Mouse (Mus musculus) neural tube, embryonic 11.5 days (tissue): ENCODE data around the gene Tmf1. TPM values are rescaled to one million over a fixed set of nuclear protein-coding genes. Genes with fewer than 3 reads are reported as not detected.

ENCODE experiments used
- ATAC-seq: fragments of 200-750 bp; cut with Nextera tagmentation; 2 replicates; pipeline ENCODE4 v1.8.0; 2017; ENCODE audit warnings: moderate number of reproducible peaks, mild to moderate bottlenecking, moderate TSS enrichment, moderate library complexity; ENCODE audit not compliant: insufficient read depth, low FRiP score, low TSS enrichment
- DNase-seq: peaks from one replicate; pipeline ENCODE4 v3.0.0-alpha.2; 2015; ENCODE audit warnings: low spot score
- H3K27ac ChIP-seq: fragments of 300-500 bp; sonication (generic); 2 replicates; pipeline ENCODE4 v1.5.1; 2014; ENCODE audit warnings: low read depth, mild to moderate bottlenecking, low read length
- H3K27me3 ChIP-seq: fragments of 300-500 bp; sonication (generic); 2 replicates; pipeline ENCODE4 v1.6.1; 2014; ENCODE audit warnings: mild to moderate bottlenecking, low read length, mixed read lengths; ENCODE audit not compliant: control insufficient read depth, insufficient read depth
- H3K36me3 ChIP-seq: fragments of 300-500 bp; sonication (generic); 2 replicates; pipeline ENCODE4 v1.6.1; 2014; ENCODE audit warnings: mild to moderate bottlenecking, low read length, moderate library complexity, mixed read lengths; ENCODE audit not compliant: control insufficient read depth, insufficient read depth
- H3K4me1 ChIP-seq: fragments of 300-500 bp; sonication (generic); 2 replicates; pipeline ENCODE4 v1.6.1; 2014; ENCODE audit warnings: low read length, mixed read lengths; ENCODE audit not compliant: control insufficient read depth, insufficient read depth
- H3K4me2 ChIP-seq: fragments of 300-500 bp; sonication (generic); 2 replicates; pipeline ENCODE4 v1.6.1; 2014; ENCODE audit warnings: low read depth, mild to moderate bottlenecking, moderate library complexity
- H3K4me3 ChIP-seq: fragments of 300-500 bp; sonication (generic); 2 replicates; pipeline ENCODE4 v1.5.1; 2014; ENCODE audit warnings: low read depth, low read length
- H3K9ac ChIP-seq: fragments of 300-500 bp; sonication (generic); 2 replicates; pipeline ENCODE4 v1.6.1; 2014; ENCODE audit warnings: mild to moderate bottlenecking, low read length
- H3K9me3 ChIP-seq: fragments of 300-500 bp; sonication (generic); 2 replicates; pipeline ENCODE4 v1.6.1; 2016; ENCODE audit warnings: low read length; ENCODE audit not compliant: control insufficient read depth
- WGBS: fragments of 180-500 bp; shearing (Covaris S2); extraction: QIAGEN DNeasy Blood & Tissue Kit; methylation state at CpG from one replicate; pipeline ENCODE4 v1.1.7; 2014; 5-methylcytosine and 5-hydroxymethylcytosine counted together
- polyA plus RNA-seq: library from polyadenylated mRNA; unstranded; fragments of >200 nt; fragmentation: Nextera tagmentation; extraction: Ambion mirVana; gene quantifications from 2 replicates; pipeline ENCODE4 v1.2.1, GENCODE M21; 2014

Gene Tmf1
- polyA plus RNA-seq, 1 experiment from 2014 or later = 30.1 TPM

- no peaks in the 10 kb centered on the region for H3K36me3 ChIP-seq
- H3K9ac ChIP-seq = no peak overlapping the region
- H3K4me2 ChIP-seq = no peak overlapping the region
- DNase-seq (no peak), ATAC-seq (no peak)
- H3K27me3 ChIP-seq = no peaks in the 10 kb centered on the region
- no peaks in the 10 kb centered on the region for H3K9me3 ChIP-seq
- H3K27ac ChIP-seq = no peak overlapping the region
- H3K4me3 ChIP-seq = no peak overlapping the region
- 82% methylated on average over 8 of the region's 8 CpGs for WGBS
- peaks cover 9% of the 10 kb centered on the region for H3K4me1 ChIP-seq
Observed at GRCm38 (mm10) chr6:97106106-97106505, 72.8 kb downstream of the Tmf1 start.

GRCm38 (mm10) chr6:97104264-97104852 lies 74.6 kb downstream of the Tmf1 start:
- ATAC-seq (no peak), DNase-seq (no peak)
- H3K4me3 ChIP-seq = no peak overlapping the region
- WGBS = 82% methylated on average over 7 of the region's 7 CpGs
- no peaks in the 10 kb centered on the region for H3K9me3 ChIP-seq
- no peak overlapping the region for H3K27ac ChIP-seq
- H3K4me2 ChIP-seq = no peak overlapping the region
- no peaks in the 10 kb centered on the region for H3K36me3 ChIP-seq
- no peak overlapping the region for H3K9ac ChIP-seq
- H3K4me1 ChIP-seq = peaks cover 9% of the 10 kb centered on the region
- no peaks in the 10 kb centered on the region for H3K27me3 ChIP-seq

Other genes with a start within 250 kb of the Tmf1 start
- gene Fam19a4, start 118.7 kb downstream of the Tmf1 start, polyA plus RNA-seq = 3.8 and 3.9 TPM in 2 replicates
- 10.5 and 10.7 TPM in 2 replicates for gene Eogt, start 29.9 kb downstream of the Tmf1 start, polyA plus RNA-seq
- gene Uba3, start 26.5 kb upstream of the Tmf1 start, polyA plus RNA-seq = 104 and 106 TPM in 2 replicates
- 53.0 and 54.0 TPM in 2 replicates for gene Arl6ip5, start 31.6 kb upstream of the Tmf1 start, polyA plus RNA-seq
- 1.5 and 2.4 TPM in 2 replicates for gene Lmod3, start 73.6 kb upstream of the Tmf1 start, polyA plus RNA-seq